Mouse (Mus musculus): ENCODE results near the gene Rrp1.

GRCm38 (mm10) chr10:78456696-78457095, 43.9 kb upstream of the Rrp1 start:
- TF ChIP-seq CTCF (IDR thresholded peaks at IDR 0.05; ENCODE audit: low read depth) (no peak), EP300 (IDR thresholded peaks at IDR 0.05; ENCODE audit: low read depth) (no peak)
